Mouse (Mus musculus): ENCODE measurements around the gene Polr2i.
"Not testable (repeated sequence)": the region's sequence is repeated elsewhere in the genome, so short reads cannot be mapped to it uniquely, and the experiment has no call there.

The Polr2i gene

GRCm38 (mm10) chr7:30204380-30204779 lies 27.4 kb upstream of the Polr2i start:
- no peak for DNase-seq (ENCODE audit: inconsistent ontology term)

GRCm38 (mm10) chr7:30205383-30205782 lies 26.4 kb upstream of the Polr2i start:
- peak; percentile 46 for DNase-seq (ENCODE audit: inconsistent ontology term)

GRCm38 (mm10) chr7:30206364-30206763 lies 25.4 kb upstream of the Polr2i start:
- DNase-seq (ENCODE audit: inconsistent ontology term), result not testable (repeated sequence)

GRCm38 (mm10) chr7:30211025-30211424 lies 20.7 kb upstream of the Polr2i start:
- no peak for DNase-seq (ENCODE audit: inconsistent ontology term)

- no peak for DNase-seq (ENCODE audit: inconsistent ontology term)
These were observed 17.9 kb upstream of the Polr2i start for GRCm38 (mm10) chr7:30213881-30214280.

GRCm38 (mm10) chr7:30215875-30216274 lies 15.9 kb upstream of the Polr2i start:
- DNase-seq (ENCODE audit: inconsistent ontology term), result no peak

GRCm38 (mm10) chr7:30216723-30217151 lies 15.0 kb upstream of the Polr2i start:
- DNase-seq (ENCODE audit: inconsistent ontology term), result peak; percentile 85

GRCm38 (mm10) chr7:30217277-30217676 lies 14.5 kb upstream of the Polr2i start:
- DNase-seq (ENCODE audit: inconsistent ontology term), result no peak

GRCm38 (mm10) chr7:30219293-30220007 lies 12.3 kb upstream of the Polr2i start:
- peak; percentile 43 for DNase-seq (ENCODE audit: inconsistent ontology term)

- DNase-seq (ENCODE audit: inconsistent ontology term), result no peak
These were observed 11.8 kb upstream of the Polr2i start for GRCm38 (mm10) chr7:30220008-30220356.

GRCm38 (mm10) chr7:30221433-30221832 lies 10.3 kb upstream of the Polr2i start:
- no peak for DNase-seq (ENCODE audit: inconsistent ontology term)

- DNase-seq (ENCODE audit: inconsistent ontology term), result no peak
These were observed 9.5 kb upstream of the Polr2i start for GRCm38 (mm10) chr7:30222205-30222604.

- DNase-seq (ENCODE audit: inconsistent ontology term), result no peak
These were observed 7.5 kb upstream of the Polr2i start for GRCm38 (mm10) chr7:30224206-30224605.

- DNase-seq (ENCODE audit: inconsistent ontology term), result no peak
These were observed 450 bp upstream of the Polr2i start for GRCm38 (mm10) chr7:30231328-30231668.

GRCm38 (mm10) chr7:30232631-30233148 lies 942 bp downstream of the Polr2i start:
- DNase-seq (ENCODE audit: inconsistent ontology term), result no peak

- DNase-seq (ENCODE audit: inconsistent ontology term), result no peak
These were observed 1.6 kb downstream of the Polr2i start for GRCm38 (mm10) chr7:30233387-30233786.

- no peak for DNase-seq (ENCODE audit: inconsistent ontology term)
These were observed 2.6 kb downstream of the Polr2i start for GRCm38 (mm10) chr7:30234276-30234858.

- DNase-seq (ENCODE audit: inconsistent ontology term), result no peak
These were observed 3.3 kb downstream of the Polr2i start for GRCm38 (mm10) chr7:30235091-30235490.

- DNase-seq (ENCODE audit: inconsistent ontology term), result no peak
These were observed 3.9 kb downstream of the Polr2i start, which contains the start of gene Ovol3 for GRCm38 (mm10) chr7:30235625-30236024. Gene Ovol3, minus strand, starts transcription at chr7:30235725.

GRCm38 (mm10) chr7:30237374-30237773 lies 5.6 kb downstream of the Polr2i start:
- DNase-seq (ENCODE audit: inconsistent ontology term), result not testable (repeated sequence)

GRCm38 (mm10) chr7:30251956-30252954 lies 20.5 kb downstream of the Polr2i start:
- no peak for DNase-seq (ENCODE audit: inconsistent ontology term)

- DNase-seq (ENCODE audit: inconsistent ontology term), result no peak
These were observed 33.3 kb downstream of the Polr2i start for GRCm38 (mm10) chr7:30265041-30265440.

Measured in Muller cell, postnatal 12 days (primary cell).